Mouse (Mus musculus): ENCODE measurements at regions not wholly inside any gene's neighbourhood (a gene's known extent, or its start where the extent isn't known, plus 50 kb on each side); places are given as distances from the start of the nearest gene placed in this dataset.

GRCm38 (mm10) chr13:26026386-26026785 lies 743.6 kb downstream of the Hdgfl1 start:
- H3K4me2 ChIP-seq (replicated peaks; ENCODE audit: low read depth, low read length), result no peak overlapping the region
- H3K4me1 ChIP-seq (ENCODE audit: insufficient read depth, low read length), result no peaks in the 10 kb centered on the region
- 17% methylated on average over 3 of the region's 3 CpGs for WGBS
- H3K9ac ChIP-seq (replicated peaks; ENCODE audit: low read length), result no peak overlapping the region
- H3K36me3 ChIP-seq (ENCODE audit: insufficient read depth, low read length), result no peaks in the 10 kb centered on the region
- H3K27me3 ChIP-seq (ENCODE audit: insufficient read depth, low read length), result no peaks in the 10 kb centered on the region
- ATAC-seq (ENCODE audit: low FRiP score, low TSS enrichment), result no peak
- no peaks in the 10 kb centered on the region for H3K9me3 ChIP-seq (ENCODE audit: low read length)
- no peak overlapping the region for H3K4me3 ChIP-seq (ENCODE audit: low read length)
- no peak overlapping the region for H3K27ac ChIP-seq (ENCODE audit: low read length)

DNA sequence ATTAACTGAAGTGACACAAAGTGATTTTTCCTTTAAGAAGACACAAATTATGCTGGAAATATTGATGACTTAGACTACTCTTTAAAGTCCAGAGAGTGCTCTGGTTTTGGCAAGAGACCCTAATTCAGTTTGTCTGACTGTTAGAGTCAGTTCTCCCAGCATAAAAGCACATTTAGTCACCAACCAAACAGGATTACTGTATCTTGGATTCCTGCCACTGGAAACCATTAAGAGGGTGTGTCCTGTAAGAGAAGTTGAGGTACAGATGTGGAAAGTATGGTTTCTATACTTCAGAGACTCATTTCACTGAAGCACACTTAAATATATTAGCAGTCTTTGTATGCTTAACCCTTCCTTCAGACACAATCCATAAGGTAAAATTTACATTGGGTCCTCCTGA lies 745.3 kb downstream of the Hdgfl1 start:
- Histone ChIP-seq H3K9me3 (ENCODE audit: low read length) (no peaks in the 10 kb centered on the region), H3K27me3 (ENCODE audit: insufficient read depth, low read length) (no peaks in the 10 kb centered on the region), H3K4me3 (ENCODE audit: low read length) (no peak overlapping the region), H3K27ac (ENCODE audit: low read length) (no peak overlapping the region), H3K9ac (replicated peaks; ENCODE audit: low read length) (no peak overlapping the region), H3K4me1 (ENCODE audit: insufficient read depth, low read length) (no peaks in the 10 kb centered on the region), H3K4me2 (replicated peaks; ENCODE audit: low read depth, low read length) (no peak overlapping the region), H3K36me3 (ENCODE audit: insufficient read depth, low read length) (no peaks in the 10 kb centered on the region)
- no peak for ATAC-seq (ENCODE audit: low FRiP score, low TSS enrichment)

DNA sequence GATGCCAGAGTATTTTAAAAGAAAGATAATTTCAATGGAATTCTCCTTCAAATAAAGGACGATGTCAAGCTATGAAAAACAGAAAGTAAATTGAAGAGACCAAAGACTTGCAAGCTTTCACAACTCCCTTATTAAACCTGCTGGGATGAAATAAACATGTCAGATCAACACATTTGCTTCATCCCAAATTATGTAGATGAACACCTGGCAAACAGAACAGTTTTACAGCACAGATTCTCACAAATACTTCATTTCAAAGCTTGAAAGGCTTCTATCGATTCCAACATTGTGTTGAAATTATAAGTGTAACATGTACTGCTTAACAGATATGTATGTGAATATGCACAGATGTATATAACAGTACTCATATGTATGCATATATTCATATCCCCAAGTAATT lies 749.5 kb downstream of the Hdgfl1 start:
- Histone ChIP-seq H3K9me3 (ENCODE audit: low read length) (no peaks in the 10 kb centered on the region), H3K4me1 (ENCODE audit: insufficient read depth, low read length) (no peaks in the 10 kb centered on the region), H3K27ac (ENCODE audit: low read length) (no peak overlapping the region), H3K36me3 (ENCODE audit: insufficient read depth, low read length) (no peaks in the 10 kb centered on the region), H3K4me3 (ENCODE audit: low read length) (no peak overlapping the region), H3K9ac (replicated peaks; ENCODE audit: low read length) (no peak overlapping the region), H3K27me3 (ENCODE audit: insufficient read depth, low read length) (no peaks in the 10 kb centered on the region), H3K4me2 (replicated peaks; ENCODE audit: low read depth, low read length) (no peak overlapping the region)
- WGBS, result 63% methylated on average over 2 of the region's 2 CpGs
- no peak for ATAC-seq (ENCODE audit: low FRiP score, low TSS enrichment)

GRCm38 (mm10) chr13:26009131-26009530 lies 738.8 kb upstream of the Nrsn1 start:
- ATAC-seq (ENCODE audit: low FRiP score, low TSS enrichment), result no peak
- Histone ChIP-seq H3K4me2 (replicated peaks; ENCODE audit: low read depth, low read length) (no peak overlapping the region), H3K27me3 (ENCODE audit: insufficient read depth, low read length) (no peaks in the 10 kb centered on the region), H3K36me3 (ENCODE audit: insufficient read depth, low read length) (no peaks in the 10 kb centered on the region), H3K27ac (ENCODE audit: low read length) (no peak overlapping the region), H3K9ac (replicated peaks; ENCODE audit: low read length) (no peak overlapping the region), H3K4me1 (ENCODE audit: insufficient read depth, low read length) (no peaks in the 10 kb centered on the region), H3K9me3 (ENCODE audit: low read length) (no peaks in the 10 kb centered on the region), H3K4me3 (ENCODE audit: low read length) (no peak overlapping the region)
- 86% methylated on average over 1 of the region's 1 CpGs for WGBS

DNA sequence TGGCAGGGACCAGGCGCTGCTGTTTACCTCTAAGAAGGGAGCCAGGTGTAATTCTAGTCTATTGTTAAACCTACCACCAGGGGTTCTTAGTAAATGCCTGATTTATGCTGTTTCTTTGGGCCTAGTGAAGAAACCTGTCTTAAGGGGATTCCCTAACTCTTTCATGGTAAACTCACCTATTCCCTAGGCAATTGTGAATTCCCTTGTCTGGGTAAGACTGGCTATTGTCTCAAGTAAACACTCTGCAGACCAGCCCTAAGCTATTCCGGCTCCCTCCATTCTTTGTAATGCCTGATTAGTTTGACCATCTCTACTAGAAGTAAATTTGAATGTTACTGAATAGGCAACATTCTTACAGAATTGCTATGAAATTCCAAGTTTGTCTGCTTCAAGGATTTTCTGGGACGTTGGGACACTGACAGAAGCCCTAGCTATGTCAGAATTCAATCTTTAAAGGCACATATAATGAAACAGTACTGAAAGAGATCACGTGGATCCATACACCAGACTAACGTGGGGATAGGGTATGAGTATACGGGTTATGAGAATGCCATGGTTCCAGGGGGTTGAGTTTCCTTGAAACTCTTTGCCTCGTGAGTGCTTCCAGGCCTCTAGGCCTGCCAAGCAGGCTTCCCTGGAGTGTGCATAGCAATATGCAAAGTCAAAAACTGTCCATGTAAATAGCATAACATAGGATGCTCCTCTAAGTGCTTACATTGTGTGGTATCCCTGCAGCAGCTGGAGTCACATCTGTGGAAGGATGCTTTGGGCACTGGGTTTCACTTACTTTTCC lies 734.7 kb upstream of the Nrsn1 start:
- H3K9me3 ChIP-seq (ENCODE audit: low read length), result no peaks in the 10 kb centered on the region
- H3K4me3 ChIP-seq (ENCODE audit: low read length), result no peak overlapping the region
- no peak overlapping the region for H3K4me2 ChIP-seq (replicated peaks; ENCODE audit: low read depth, low read length)
- ATAC-seq (ENCODE audit: low FRiP score, low TSS enrichment), result no peak
- H3K36me3 ChIP-seq (ENCODE audit: insufficient read depth, low read length), result no peaks in the 10 kb centered on the region
- no peak overlapping the region for H3K9ac ChIP-seq (replicated peaks; ENCODE audit: low read length)
- H3K27me3 ChIP-seq (ENCODE audit: insufficient read depth, low read length), result no peaks in the 10 kb centered on the region
- H3K4me1 ChIP-seq (ENCODE audit: insufficient read depth, low read length), result no peaks in the 10 kb centered on the region
- WGBS, result 85% methylated on average over 7 of the region's 7 CpGs
- no peak overlapping the region for H3K27ac ChIP-seq (ENCODE audit: low read length)

- no peak for ATAC-seq (ENCODE audit: low FRiP score, low TSS enrichment)
- Histone ChIP-seq H3K4me2 (replicated peaks; ENCODE audit: low read depth, low read length) (no peak overlapping the region), H3K9ac (replicated peaks; ENCODE audit: low read length) (no peak overlapping the region), H3K27ac (ENCODE audit: low read length) (no peak overlapping the region), H3K27me3 (ENCODE audit: insufficient read depth, low read length) (no peaks in the 10 kb centered on the region), H3K36me3 (ENCODE audit: insufficient read depth, low read length) (no peaks in the 10 kb centered on the region), H3K9me3 (ENCODE audit: low read length) (peaks cover 3% of the 10 kb centered on the region; the same call in 1 of the 2 replicates), H3K4me1 (ENCODE audit: insufficient read depth, low read length) (no peaks in the 10 kb centered on the region), H3K4me3 (ENCODE audit: low read length) (no peak overlapping the region)
- 72% methylated on average over 1 of the region's 1 CpGs for WGBS
Measured at GRCm38 (mm10) chr13:25993526-25993925, 723.2 kb upstream of the Nrsn1 start.

DNA sequence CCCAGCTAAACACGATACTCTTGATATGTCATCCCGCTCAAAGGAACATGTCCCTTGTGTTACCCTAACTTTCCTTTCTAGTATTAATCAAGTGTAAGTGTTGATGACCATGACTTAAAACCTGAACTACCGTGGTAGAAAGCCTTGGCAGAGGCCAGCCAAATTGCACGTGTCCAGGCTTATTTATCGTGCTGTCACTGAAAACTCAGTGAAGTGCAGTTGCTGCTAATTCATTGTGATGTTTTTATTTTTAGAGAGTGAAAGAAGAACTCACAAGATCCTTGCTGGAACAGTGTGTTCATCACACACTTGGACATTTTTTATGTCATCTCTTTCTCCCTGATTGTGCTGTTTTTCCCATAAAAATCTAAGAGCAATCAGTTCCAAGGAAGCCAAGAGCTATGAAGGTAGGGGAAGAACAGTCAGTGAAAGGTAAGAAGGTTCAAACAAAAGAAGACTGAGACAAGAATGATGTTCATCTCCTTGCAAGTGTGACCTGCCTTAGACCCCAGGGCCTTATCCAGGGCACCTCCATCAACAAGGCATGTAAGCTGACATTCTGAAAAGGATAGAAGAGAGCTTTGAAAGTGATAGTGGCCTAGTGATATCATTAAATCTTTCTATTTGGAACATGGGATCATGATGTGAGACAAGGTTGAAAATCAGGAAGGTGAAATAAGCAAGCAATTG lies 718.9 kb upstream of the Nrsn1 start:
- Histone ChIP-seq H3K9ac (replicated peaks; ENCODE audit: low read length) (no peak overlapping the region), H3K27ac (ENCODE audit: low read length) (no peak overlapping the region), H3K4me3 (ENCODE audit: low read length) (no peak overlapping the region), H3K4me1 (ENCODE audit: insufficient read depth, low read length) (no peaks in the 10 kb centered on the region), H3K27me3 (ENCODE audit: insufficient read depth, low read length) (no peaks in the 10 kb centered on the region), H3K36me3 (ENCODE audit: insufficient read depth, low read length) (no peaks in the 10 kb centered on the region), H3K4me2 (replicated peaks; ENCODE audit: low read depth, low read length) (no peak overlapping the region), H3K9me3 (ENCODE audit: low read length) (no peaks in the 10 kb centered on the region)
- 18% methylated on average over 5 of the region's 5 CpGs for WGBS
- ATAC-seq (ENCODE audit: low FRiP score, low TSS enrichment), result peak; percentile 69; the same call in 1 of the 2 replicates

DNA sequence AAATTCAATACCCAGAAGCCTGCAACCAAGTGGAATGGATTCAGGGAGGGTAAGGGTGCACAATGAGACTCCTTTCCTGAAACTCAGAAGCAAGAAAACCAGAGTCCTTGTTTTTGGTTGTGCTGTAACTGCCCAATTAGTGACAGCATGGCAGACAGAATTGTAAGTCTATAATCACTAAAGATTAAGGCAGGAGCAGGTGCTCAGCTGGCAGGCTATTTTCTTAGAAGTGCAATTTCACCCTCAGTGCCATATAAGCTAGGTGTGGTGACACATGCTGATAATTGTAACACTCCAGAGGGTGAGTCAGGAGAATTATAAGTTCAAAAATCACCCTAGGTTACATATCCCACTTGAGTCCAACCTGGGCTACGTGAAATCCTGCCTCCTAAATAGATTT lies 714.2 kb upstream of the Nrsn1 start:
- Histone ChIP-seq H3K27me3 (ENCODE audit: insufficient read depth, low read length) (no peaks in the 10 kb centered on the region), H3K4me3 (ENCODE audit: low read length) (no peak overlapping the region), H3K9ac (replicated peaks; ENCODE audit: low read length) (no peak overlapping the region), H3K27ac (ENCODE audit: low read length) (no peak overlapping the region), H3K4me2 (replicated peaks; ENCODE audit: low read depth, low read length) (no peak overlapping the region), H3K9me3 (ENCODE audit: low read length) (no peaks in the 10 kb centered on the region), H3K4me1 (ENCODE audit: insufficient read depth, low read length) (no peaks in the 10 kb centered on the region), H3K36me3 (ENCODE audit: insufficient read depth, low read length) (no peaks in the 10 kb centered on the region)
- 90% methylated on average over 1 of the region's 1 CpGs for WGBS
- ATAC-seq (ENCODE audit: low FRiP score, low TSS enrichment), result no peak

- no peaks in the 10 kb centered on the region for H3K27me3 ChIP-seq (ENCODE audit: insufficient read depth, low read length)
- no peaks in the 10 kb centered on the region for H3K9me3 ChIP-seq (ENCODE audit: low read length)
- H3K4me2 ChIP-seq (replicated peaks; ENCODE audit: low read depth, low read length), result no peak overlapping the region
- ATAC-seq (ENCODE audit: low FRiP score, low TSS enrichment), result 0 out of 2 replicates have a peak, but pooled peaks have one; percentile 19
- WGBS, result 37% methylated on average over 1 of the region's 1 CpGs
- no peaks in the 10 kb centered on the region for H3K36me3 ChIP-seq (ENCODE audit: insufficient read depth, low read length)
- H3K4me1 ChIP-seq (ENCODE audit: insufficient read depth, low read length), result no peaks in the 10 kb centered on the region
- no peak overlapping the region for H3K4me3 ChIP-seq (ENCODE audit: low read length)
- H3K27ac ChIP-seq (ENCODE audit: low read length), result no peak overlapping the region
- no peak overlapping the region for H3K9ac ChIP-seq (replicated peaks; ENCODE audit: low read length)
Measured at GRCm38 (mm10) chr13:25983659-25984058, 713.4 kb upstream of the Nrsn1 start.

GRCm38 (mm10) chr13:25978648-25979047 lies 708.3 kb upstream of the Nrsn1 start:
- Histone ChIP-seq H3K4me3 (ENCODE audit: low read length) (no peak overlapping the region), H3K27ac (ENCODE audit: low read length) (no peak overlapping the region), H3K9me3 (ENCODE audit: low read length) (no peaks in the 10 kb centered on the region), H3K27me3 (ENCODE audit: insufficient read depth, low read length) (no peaks in the 10 kb centered on the region), H3K4me2 (replicated peaks; ENCODE audit: low read depth, low read length) (no peak overlapping the region), H3K36me3 (ENCODE audit: insufficient read depth, low read length) (no peaks in the 10 kb centered on the region), H3K9ac (replicated peaks; ENCODE audit: low read length) (no peak overlapping the region), H3K4me1 (ENCODE audit: insufficient read depth, low read length) (no peaks in the 10 kb centered on the region)
- no peak for ATAC-seq (ENCODE audit: low FRiP score, low TSS enrichment)
- 78% methylated on average over 1 of the region's 1 CpGs for WGBS

All from kidney, embryonic 16.5 days (tissue).